Mouse (Mus musculus): Measurements from ENCODE around the gene Tk1. TPM values are rescaled to one million over a fixed set of nuclear protein-coding genes. Genes with fewer than 3 reads are reported as not detected.
A peak's percentile ranks its signal among the peaks of the same experiment; 100 is the strongest.

The Tk1 gene
- total and polyA plus RNA-seq, 3 experiments: 172 to 188 TPM; not detected in 1

GRCm38 (mm10) chr11:117796954-117797353 lies 28.9 kb downstream of the Tk1 start:
- Histone ChIP-seq H3K9me3 (replicated peaks; ENCODE audit: insufficient read depth, low read length) (no peaks in the 10 kb centered on the region), H3K79me2 (ENCODE audit: control insufficient read depth, insufficient read depth, low read length, poor library complexity) (no peaks in the 10 kb centered on the region), H3K4me1 (ENCODE audit: control insufficient read depth in 1 of 2, insufficient read depth in 2 of 2, low read length in 2 of 2) (peaks cover 11 to 27% of the 10 kb centered on the region in 2 experiments), H3K36me3 (ENCODE audit: control insufficient read depth in 1 of 2, insufficient read depth in 2 of 2, low read length in 2 of 2) (peaks cover 0 to 20% of the 10 kb centered on the region in 2 experiments; a peak in 2 of 4 replicates), H3K9ac (ENCODE audit: control insufficient read depth, low read depth, low read length, poor library complexity, severe bottlenecking) (no peak overlapping the region; the same call in 1 of the 2 replicates), H3K27me3 (ENCODE audit: control insufficient read depth in 1 of 2, insufficient read depth in 2 of 2, low read length in 2 of 2) (no peaks in the 10 kb centered on the region), H3K4me3 (ENCODE audit: control insufficient read depth in 1 of 2, insufficient read depth in 1 of 2, low read depth in 2 of 2, low read length in 2 of 2) (no peak overlapping the region), H3K27ac (ENCODE audit: control insufficient read depth, low read depth, low read length) (0 out of 2 replicates have a peak overlapping the region, but pooled peaks have one; percentile 37)
- no peak for DNase-seq (ENCODE audit: low read depth, low spot score)
- no peak for TF ChIP-seq JUND (IDR thresholded peaks at IDR 0.05; ENCODE audit: low read depth, low read length)

DNA sequence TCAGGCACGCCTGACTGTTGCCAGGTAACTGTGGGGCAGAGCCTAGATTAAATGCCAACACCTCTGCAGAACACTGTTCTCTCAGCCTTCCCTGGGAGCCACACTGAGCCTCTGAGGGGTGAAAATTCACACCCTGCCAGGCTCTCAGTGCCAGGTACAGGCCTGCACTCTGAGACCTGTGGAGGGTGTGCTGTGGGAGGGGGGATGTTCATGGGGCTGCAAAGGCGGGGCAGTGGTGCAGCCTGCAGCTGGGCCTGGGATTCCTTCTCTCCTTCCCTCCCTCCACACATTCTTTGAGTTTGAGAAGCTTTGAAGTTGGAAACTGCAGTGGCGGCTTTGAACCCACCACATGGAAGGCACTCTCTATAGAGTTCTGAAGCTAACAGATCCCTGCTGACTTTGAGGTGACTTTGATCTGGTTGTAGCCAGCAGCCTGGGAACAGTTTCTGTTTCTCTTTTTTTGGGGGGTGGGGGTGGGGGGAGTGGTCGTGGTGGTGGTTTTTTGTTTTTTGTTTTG lies 31.8 kb downstream of the Tk1 start:
- Histone ChIP-seq H3K27me3 (ENCODE audit: control insufficient read depth in 1 of 2, insufficient read depth in 2 of 2, low read length in 2 of 2) (no peaks in the 10 kb centered on the region), H3K4me3 (ENCODE audit: control insufficient read depth in 1 of 2, insufficient read depth in 1 of 2, low read depth in 2 of 2, low read length in 2 of 2) (no peak overlapping the region), H3K9ac (ENCODE audit: control insufficient read depth, low read depth, low read length, poor library complexity, severe bottlenecking) (no peak overlapping the region), H3K36me3 (ENCODE audit: control insufficient read depth in 1 of 2, insufficient read depth in 2 of 2, low read length in 2 of 2) (peaks cover 0 to 17% of the 10 kb centered on the region in 2 experiments; a peak in 2 of 4 replicates), H3K27ac (ENCODE audit: control insufficient read depth, low read depth, low read length) (no peak overlapping the region), H3K4me1 (ENCODE audit: control insufficient read depth in 1 of 2, insufficient read depth in 2 of 2, low read length in 2 of 2) (peaks cover 10 to 23% of the 10 kb centered on the region in 2 experiments), H3K79me2 (ENCODE audit: control insufficient read depth, insufficient read depth, low read length, poor library complexity) (no peaks in the 10 kb centered on the region), H3K9me3 (replicated peaks; ENCODE audit: insufficient read depth, low read length) (no peaks in the 10 kb centered on the region)
- TF ChIP-seq E2F4 (IDR thresholded peaks at IDR 0.05; ENCODE audit: borderline replicate concordance, low read depth, low read length): no peak
- TF ChIP-seq GABPA (IDR thresholded peaks at IDR 0.05; ENCODE audit: low read depth, low read length): no peak
- no peak for TF ChIP-seq ZMIZ1 (IDR thresholded peaks at IDR 0.05; ENCODE audit: low read depth, low read length)
- TF ChIP-seq RAD21 (IDR thresholded peaks at IDR 0.05; ENCODE audit: low read depth, low read length): no peak
- no peak for DNase-seq (ENCODE audit: low read depth, low spot score)

DNA sequence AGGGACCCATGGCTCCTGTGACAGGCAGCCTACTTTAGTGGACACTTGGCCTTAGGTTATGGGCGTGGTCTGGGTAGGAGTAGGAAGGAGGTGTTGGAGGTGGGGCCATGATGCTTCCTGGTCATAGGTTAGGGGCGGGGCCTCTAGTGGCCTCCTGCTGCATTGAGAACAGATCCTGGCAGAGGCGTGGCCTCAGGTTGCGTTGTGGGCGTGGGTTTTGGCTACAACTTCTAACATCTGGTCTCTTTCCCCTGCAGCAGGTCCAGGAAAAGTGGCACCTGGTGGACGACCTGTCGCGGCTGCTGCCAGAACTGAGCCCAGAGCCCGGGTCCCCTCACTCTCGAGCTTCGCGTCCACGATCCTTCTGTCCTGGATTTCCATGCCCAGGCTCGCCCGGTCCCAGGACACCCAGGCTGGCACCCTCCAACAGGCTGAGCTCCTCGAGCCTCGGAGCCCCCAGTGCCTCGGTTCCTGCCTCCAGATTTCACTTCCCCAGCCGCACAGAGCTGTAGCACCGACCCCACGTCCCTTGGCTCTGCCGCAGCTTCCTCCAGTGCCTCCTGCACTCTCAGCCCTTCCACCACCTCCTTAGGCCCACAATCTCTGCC lies 33.5 kb downstream of the Tk1 start:
- Histone ChIP-seq H3K4me3 (ENCODE audit: control insufficient read depth in 1 of 2, insufficient read depth in 1 of 2, low read depth in 2 of 2, low read length in 2 of 2) (no peak overlapping the region), H3K27me3 (ENCODE audit: control insufficient read depth in 1 of 2, insufficient read depth in 2 of 2, low read length in 2 of 2) (no peaks in the 10 kb centered on the region), H3K27ac (ENCODE audit: control insufficient read depth, low read depth, low read length) (no peak overlapping the region), H3K79me2 (ENCODE audit: control insufficient read depth, insufficient read depth, low read length, poor library complexity) (no peaks in the 10 kb centered on the region), H3K9me3 (replicated peaks; ENCODE audit: insufficient read depth, low read length) (no peaks in the 10 kb centered on the region), H3K9ac (ENCODE audit: control insufficient read depth, low read depth, low read length, poor library complexity, severe bottlenecking) (no peak overlapping the region), H3K36me3 (ENCODE audit: control insufficient read depth in 1 of 2, insufficient read depth in 2 of 2, low read length in 2 of 2) (peaks cover 0 to 5% of the 10 kb centered on the region in 2 experiments; a peak in 2 of 4 replicates), H3K4me1 (ENCODE audit: control insufficient read depth in 1 of 2, insufficient read depth in 2 of 2, low read length in 2 of 2) (peaks cover 2 to 6% of the 10 kb centered on the region in 2 experiments; a peak in 2 of 4 replicates)
- no peak for DNase-seq (ENCODE audit: low read depth, low spot score)
- no peak for TF ChIP-seq HCFC1 (IDR thresholded peaks at IDR 0.05; ENCODE audit: low read depth, low read length)
- no peak for TF ChIP-seq ZMIZ1 (IDR thresholded peaks at IDR 0.05; ENCODE audit: low read depth, low read length)
- no peak for TF ChIP-seq MAZ (IDR thresholded peaks at IDR 0.05; ENCODE audit: low read depth, low read length)
- TF ChIP-seq EP300 (IDR thresholded peaks at IDR 0.05; ENCODE audit: low read depth in 1 of 2, low read length in 2 of 2): no peak

Measured in MEL (cell line).